Mouse (Mus musculus): Measurements from ENCODE around the gene Samd10. TPM values are rescaled to one million over a fixed set of nuclear protein-coding genes. Genes with fewer than 3 reads are reported as not detected.

The Samd10 gene
- polyA plus RNA-seq (2015; fragmentation: Nextera tagmentation; extraction: Ambion mirVana), result 18.5 and 18.8 TPM in 2 replicates

GRCm38 (mm10) chr2:181598454-181599351 is at the start of gene Samd10:
TSS of gene Samd10 (minus strand) at chr2:181599212.
- ATAC-seq, result peak; percentile 61
- Histone ChIP-seq H3K9ac (ENCODE audit: low read depth, low read length) (peak within 1 kb of the TSS; percentile 79), H3K4me3 (ENCODE audit: low read depth, low read length) (peak within 1 kb of the TSS; percentile 78), H3K27ac (ENCODE audit: low read depth, low read length) (peak within 1 kb of the TSS; percentile 97), H3K4me1 (replicated peaks; ENCODE audit: control insufficient read depth, insufficient read depth, low read length) (peaks cover 5% of the 10 kb centered on the region; the same call in 1 of the 2 replicates), H3K9me3 (ENCODE audit: control insufficient read depth) (no peaks in the 10 kb centered on the region), H3K36me3 (ENCODE audit: control insufficient read depth, insufficient read depth) (no peaks in the 10 kb centered on the region), H3K4me2 (replicated peaks; ENCODE audit: low read depth) (peak within 1 kb of the TSS; percentile 87), H3K27me3 (replicated peaks; ENCODE audit: control insufficient read depth, insufficient read depth, low read length) (no peaks in the 10 kb centered on the region)
- peak; percentile 38 for TF ChIP-seq CTCF (IDR thresholded peaks at IDR 0.05; ENCODE audit: low read depth)
- WGBS, result 1% methylated on average over 71 of the region's 71 CpGs

- no peak for TF ChIP-seq CTCF (IDR thresholded peaks at IDR 0.05; ENCODE audit: low read depth)
- WGBS, result 43% methylated on average over 6 of the region's 6 CpGs
- H3K4me2 ChIP-seq (replicated peaks; ENCODE audit: low read depth), result 0 out of 2 replicates have a peak overlapping the region, but pooled peaks have one; percentile 9
- peak overlapping the region; percentile 64 for H3K27ac ChIP-seq (ENCODE audit: low read depth, low read length)
- ATAC-seq, result peak; percentile 84
- H3K36me3 ChIP-seq (ENCODE audit: control insufficient read depth, insufficient read depth), result peaks cover 49% of the 10 kb centered on the region
- H3K4me1 ChIP-seq (replicated peaks; ENCODE audit: control insufficient read depth, insufficient read depth, low read length), result peaks cover 9% of the 10 kb centered on the region; the same call in 1 of the 2 replicates
- no peak overlapping the region for H3K9ac ChIP-seq (ENCODE audit: low read depth, low read length)
- H3K9me3 ChIP-seq (ENCODE audit: control insufficient read depth), result no peaks in the 10 kb centered on the region
- no peaks in the 10 kb centered on the region for H3K27me3 ChIP-seq (replicated peaks; ENCODE audit: control insufficient read depth, insufficient read depth, low read length)
- H3K4me3 ChIP-seq (ENCODE audit: low read depth, low read length), result no peak overlapping the region
These were observed 47.8 kb upstream of the Samd10 start for GRCm38 (mm10) chr2:181646626-181647472.

GRCm38 (mm10) chr2:181645666-181646065 is 46.7 kb upstream of the Samd10 start:
- Histone ChIP-seq H3K4me1 (replicated peaks; ENCODE audit: control insufficient read depth, insufficient read depth, low read length) (peaks cover 9% of the 10 kb centered on the region; the same call in 1 of the 2 replicates), H3K36me3 (ENCODE audit: control insufficient read depth, insufficient read depth) (peaks cover 51% of the 10 kb centered on the region)
- WGBS, result 69% methylated on average over 3 of the region's 3 CpGs

GRCm38 (mm10) chr2:181644361-181644760 is 45.3 kb upstream of the Samd10 start:
- Histone ChIP-seq H3K4me2 (replicated peaks; ENCODE audit: low read depth) (no peak overlapping the region), H3K9me3 (ENCODE audit: control insufficient read depth) (no peaks in the 10 kb centered on the region), H3K4me3 (ENCODE audit: low read depth, low read length) (no peak overlapping the region), H3K27ac (ENCODE audit: low read depth, low read length) (no peak overlapping the region), H3K4me1 (replicated peaks; ENCODE audit: control insufficient read depth, insufficient read depth, low read length) (peaks cover 6% of the 10 kb centered on the region; the same call in 1 of the 2 replicates), H3K36me3 (ENCODE audit: control insufficient read depth, insufficient read depth) (peaks cover 48% of the 10 kb centered on the region), H3K27me3 (replicated peaks; ENCODE audit: control insufficient read depth, insufficient read depth, low read length) (no peaks in the 10 kb centered on the region), H3K9ac (ENCODE audit: low read depth, low read length) (no peak overlapping the region)
- WGBS, result 80% methylated on average over 2 of the region's 2 CpGs
- TF ChIP-seq CTCF (IDR thresholded peaks at IDR 0.05; ENCODE audit: low read depth), result peak; percentile 87
- ATAC-seq, result no peak

More at GRCm38 (mm10) chr2:181645666-181646065, 46.7 kb upstream of the Samd10 start:
- Histone ChIP-seq H3K27me3 (replicated peaks; ENCODE audit: control insufficient read depth, insufficient read depth, low read length) (no peaks in the 10 kb centered on the region), H3K4me3 (ENCODE audit: low read depth, low read length) (no peak overlapping the region), H3K4me2 (replicated peaks; ENCODE audit: low read depth) (no peak overlapping the region), H3K9me3 (ENCODE audit: control insufficient read depth) (no peaks in the 10 kb centered on the region), H3K9ac (ENCODE audit: low read depth, low read length) (no peak overlapping the region), H3K27ac (ENCODE audit: low read depth, low read length) (no peak overlapping the region)
- no peak for TF ChIP-seq CTCF (IDR thresholded peaks at IDR 0.05; ENCODE audit: low read depth)
- no peak for ATAC-seq

- ATAC-seq, result no peak
- Histone ChIP-seq H3K4me2 (replicated peaks; ENCODE audit: low read depth) (no peak overlapping the region), H3K4me3 (ENCODE audit: low read depth, low read length) (no peak overlapping the region), H3K27ac (ENCODE audit: low read depth, low read length) (no peak overlapping the region), H3K9ac (ENCODE audit: low read depth, low read length) (no peak overlapping the region), H3K4me1 (replicated peaks; ENCODE audit: control insufficient read depth, insufficient read depth, low read length) (no peaks in the 10 kb centered on the region), H3K36me3 (ENCODE audit: control insufficient read depth, insufficient read depth) (peaks cover 76% of the 10 kb centered on the region), H3K27me3 (replicated peaks; ENCODE audit: control insufficient read depth, insufficient read depth, low read length) (no peaks in the 10 kb centered on the region), H3K9me3 (ENCODE audit: control insufficient read depth) (no peaks in the 10 kb centered on the region)
- no peak for TF ChIP-seq CTCF (IDR thresholded peaks at IDR 0.05; ENCODE audit: low read depth)
- WGBS, result 96% methylated on average over 3 of the region's 3 CpGs
These were observed 36.9 kb upstream of the Samd10 start for GRCm38 (mm10) chr2:181635865-181636264.

- Histone ChIP-seq H3K27me3 (replicated peaks; ENCODE audit: control insufficient read depth, insufficient read depth, low read length) (no peaks in the 10 kb centered on the region), H3K27ac (ENCODE audit: low read depth, low read length) (no peak overlapping the region), H3K9ac (ENCODE audit: low read depth, low read length) (no peak overlapping the region), H3K4me1 (replicated peaks; ENCODE audit: control insufficient read depth, insufficient read depth, low read length) (no peaks in the 10 kb centered on the region), H3K4me2 (replicated peaks; ENCODE audit: low read depth) (no peak overlapping the region), H3K36me3 (ENCODE audit: control insufficient read depth, insufficient read depth) (peaks cover 58% of the 10 kb centered on the region), H3K4me3 (ENCODE audit: low read depth, low read length) (no peak overlapping the region), H3K9me3 (ENCODE audit: control insufficient read depth) (no peaks in the 10 kb centered on the region)
- TF ChIP-seq CTCF (IDR thresholded peaks at IDR 0.05; ENCODE audit: low read depth), result no peak
- no peak for ATAC-seq
- WGBS, result 99% methylated on average over 6 of the region's 6 CpGs
These were observed 33.6 kb upstream of the Samd10 start for GRCm38 (mm10) chr2:181632624-181633023.
